Mouse (Mus musculus): ENCODE results near the gene Cilp. TPM values are rescaled to one million over a fixed set of nuclear protein-coding genes. Genes with fewer than 3 reads are reported as not detected.

Gene Cilp
- polyA plus RNA-seq, 1 experiment from 2014 or later = 9.7 TPM

- peak; percentile 99 for DNase-seq (ENCODE audit: low spot score)
- WGBS = under 1% methylated on average over 44 of the region's 71 CpGs
- peak; percentile 94 for ATAC-seq (ENCODE audit: low read depth)
- Histone ChIP-seq H3K27me3 (replicated peaks; ENCODE audit: control insufficient read depth, insufficient read depth, low read length) (no peaks in the 10 kb centered on the region), H3K9me3 (ENCODE audit: control insufficient read depth, low read length) (no peaks in the 10 kb centered on the region), H3K27ac (replicated peaks; ENCODE audit: low read depth, low read length) (peak within 1 kb of the TSS; percentile 92), H3K9ac (ENCODE audit: low read depth, low read length) (peak within 1 kb of the TSS; percentile 97), H3K4me3 (ENCODE audit: low read depth, low read length) (peak within 1 kb of the TSS; percentile 97), H3K36me3 (ENCODE audit: control insufficient read depth, insufficient read depth, low read length) (peaks cover 8% of the 10 kb centered on the region; the same call in 1 of the 2 replicates), H3K4me1 (ENCODE audit: control insufficient read depth, insufficient read depth, low read length) (peaks cover 12% of the 10 kb centered on the region), H3K4me2 (ENCODE audit: low read depth, low read length) (peak within 1 kb of the TSS; percentile 82)
Observed at GRCm38 (mm10) chr9:65293973-65294715, 29.2 kb downstream of the Cilp start, which contains the start of gene Clpx. TSS of gene Clpx (plus strand) at chr9:65294260.

- peak overlapping the region; percentile 97 for H3K4me3 ChIP-seq (ENCODE audit: low read depth, low read length)
- no peak for ATAC-seq (ENCODE audit: low read depth)
- peak; percentile 55 for DNase-seq (ENCODE audit: low spot score)
- H3K27ac ChIP-seq (replicated peaks; ENCODE audit: low read depth, low read length) = peak overlapping the region; percentile 87
- H3K27me3 ChIP-seq (replicated peaks; ENCODE audit: control insufficient read depth, insufficient read depth, low read length) = no peaks in the 10 kb centered on the region
- H3K4me2 ChIP-seq (ENCODE audit: low read depth, low read length) = peak overlapping the region; percentile 82
- H3K36me3 ChIP-seq (ENCODE audit: control insufficient read depth, insufficient read depth, low read length) = peaks cover 12% of the 10 kb centered on the region; the same call in 1 of the 2 replicates
- H3K4me1 ChIP-seq (ENCODE audit: control insufficient read depth, insufficient read depth, low read length) = peaks cover 12% of the 10 kb centered on the region
- no peaks in the 10 kb centered on the region for H3K9me3 ChIP-seq (ENCODE audit: control insufficient read depth, low read length)
- peak overlapping the region; percentile 97 for H3K9ac ChIP-seq (ENCODE audit: low read depth, low read length)
- 2% methylated on average over 28 of the region's 28 CpGs for WGBS
Observed at GRCm38 (mm10) chr9:65294716-65295378, 29.9 kb downstream of the Cilp start.

GRCm38 (mm10) chr9:65297056-65297455 is 32.1 kb downstream of the Cilp start:
- H3K4me3 ChIP-seq (ENCODE audit: low read depth, low read length) = no peak overlapping the region
- ATAC-seq (ENCODE audit: low read depth) (no peak), DNase-seq (ENCODE audit: low spot score) (no peak)
- H3K9me3 ChIP-seq (ENCODE audit: control insufficient read depth, low read length) = no peaks in the 10 kb centered on the region
- no peak overlapping the region for H3K27ac ChIP-seq (replicated peaks; ENCODE audit: low read depth, low read length)
- WGBS = 98% methylated on average over 2 of the region's 2 CpGs
- H3K36me3 ChIP-seq (ENCODE audit: control insufficient read depth, insufficient read depth, low read length) = peaks cover 33% of the 10 kb centered on the region
- H3K4me2 ChIP-seq (ENCODE audit: low read depth, low read length) = no peak overlapping the region
- H3K27me3 ChIP-seq (replicated peaks; ENCODE audit: control insufficient read depth, insufficient read depth, low read length) = no peaks in the 10 kb centered on the region
- peaks cover 12% of the 10 kb centered on the region for H3K4me1 ChIP-seq (ENCODE audit: control insufficient read depth, insufficient read depth, low read length)
- no peak overlapping the region for H3K9ac ChIP-seq (ENCODE audit: low read depth, low read length)

GRCm38 (mm10) chr9:65298761-65299160 is 33.8 kb downstream of the Cilp start:
- DNase-seq (ENCODE audit: low spot score) = no peak
- WGBS = 83% methylated on average over 3 of the region's 3 CpGs
- no peak for ATAC-seq (ENCODE audit: low read depth)
- Histone ChIP-seq H3K36me3 (ENCODE audit: control insufficient read depth, insufficient read depth, low read length) (peaks cover 50% of the 10 kb centered on the region), H3K27ac (replicated peaks; ENCODE audit: low read depth, low read length) (no peak overlapping the region), H3K4me2 (ENCODE audit: low read depth, low read length) (no peak overlapping the region), H3K27me3 (replicated peaks; ENCODE audit: control insufficient read depth, insufficient read depth, low read length) (no peaks in the 10 kb centered on the region), H3K4me3 (ENCODE audit: low read depth, low read length) (no peak overlapping the region), H3K4me1 (ENCODE audit: control insufficient read depth, insufficient read depth, low read length) (peaks cover 8% of the 10 kb centered on the region), H3K9ac (ENCODE audit: low read depth, low read length) (no peak overlapping the region), H3K9me3 (ENCODE audit: control insufficient read depth, low read length) (no peaks in the 10 kb centered on the region)

- Histone ChIP-seq H3K27ac (replicated peaks; ENCODE audit: low read depth, low read length) (no peak overlapping the region), H3K4me3 (ENCODE audit: low read depth, low read length) (no peak overlapping the region), H3K27me3 (replicated peaks; ENCODE audit: control insufficient read depth, insufficient read depth, low read length) (no peaks in the 10 kb centered on the region), H3K4me1 (ENCODE audit: control insufficient read depth, insufficient read depth, low read length) (peaks cover 8% of the 10 kb centered on the region), H3K4me2 (ENCODE audit: low read depth, low read length) (no peak overlapping the region), H3K9me3 (ENCODE audit: control insufficient read depth, low read length) (no peaks in the 10 kb centered on the region), H3K9ac (ENCODE audit: low read depth, low read length) (no peak overlapping the region), H3K36me3 (ENCODE audit: control insufficient read depth, insufficient read depth, low read length) (peaks cover 58% of the 10 kb centered on the region)
- DNase-seq (ENCODE audit: low spot score) (no peak), ATAC-seq (ENCODE audit: low read depth) (no peak)
- WGBS = 94% methylated on average over 7 of the region's 7 CpGs
Observed at GRCm38 (mm10) chr9:65299650-65300049, 34.7 kb downstream of the Cilp start.

- H3K4me2 ChIP-seq (ENCODE audit: low read depth, low read length) = no peak overlapping the region
- H3K9ac ChIP-seq (ENCODE audit: low read depth, low read length) = no peak overlapping the region
- no peaks in the 10 kb centered on the region for H3K4me1 ChIP-seq (ENCODE audit: control insufficient read depth, insufficient read depth, low read length)
- ATAC-seq (ENCODE audit: low read depth) = no peak
- no peaks in the 10 kb centered on the region for H3K27me3 ChIP-seq (replicated peaks; ENCODE audit: control insufficient read depth, insufficient read depth, low read length)
- H3K9me3 ChIP-seq (ENCODE audit: control insufficient read depth, low read length) = no peaks in the 10 kb centered on the region
- no peak overlapping the region for H3K27ac ChIP-seq (replicated peaks; ENCODE audit: low read depth, low read length)
- DNase-seq (ENCODE audit: low spot score) = no peak
- H3K36me3 ChIP-seq (ENCODE audit: control insufficient read depth, insufficient read depth, low read length) = peaks cover 80% of the 10 kb centered on the region
- WGBS = 92% methylated on average over 4 of the region's 4 CpGs
- no peak overlapping the region for H3K4me3 ChIP-seq (ENCODE audit: low read depth, low read length)
Observed at GRCm38 (mm10) chr9:65302327-65302983, 37.5 kb downstream of the Cilp start.

GRCm38 (mm10) chr9:65303586-65303985 is 38.6 kb downstream of the Cilp start:
- Histone ChIP-seq H3K27me3 (replicated peaks; ENCODE audit: control insufficient read depth, insufficient read depth, low read length) (no peaks in the 10 kb centered on the region), H3K36me3 (ENCODE audit: control insufficient read depth, insufficient read depth, low read length) (peaks cover 84% of the 10 kb centered on the region), H3K4me3 (ENCODE audit: low read depth, low read length) (no peak overlapping the region), H3K27ac (replicated peaks; ENCODE audit: low read depth, low read length) (no peak overlapping the region), H3K4me2 (ENCODE audit: low read depth, low read length) (no peak overlapping the region), H3K9ac (ENCODE audit: low read depth, low read length) (no peak overlapping the region), H3K4me1 (ENCODE audit: control insufficient read depth, insufficient read depth, low read length) (no peaks in the 10 kb centered on the region), H3K9me3 (ENCODE audit: control insufficient read depth, low read length) (no peaks in the 10 kb centered on the region)
- 99% methylated on average over 4 of the region's 4 CpGs for WGBS
- no peak for DNase-seq (ENCODE audit: low spot score)
- ATAC-seq (ENCODE audit: low read depth) = no peak

- Histone ChIP-seq H3K27ac (replicated peaks; ENCODE audit: low read depth, low read length) (no peak overlapping the region), H3K4me3 (ENCODE audit: low read depth, low read length) (no peak overlapping the region), H3K36me3 (ENCODE audit: control insufficient read depth, insufficient read depth, low read length) (peaks cover 89% of the 10 kb centered on the region), H3K9me3 (ENCODE audit: control insufficient read depth, low read length) (no peaks in the 10 kb centered on the region), H3K27me3 (replicated peaks; ENCODE audit: control insufficient read depth, insufficient read depth, low read length) (no peaks in the 10 kb centered on the region), H3K4me2 (ENCODE audit: low read depth, low read length) (no peak overlapping the region), H3K9ac (ENCODE audit: low read depth, low read length) (no peak overlapping the region), H3K4me1 (ENCODE audit: control insufficient read depth, insufficient read depth, low read length) (no peaks in the 10 kb centered on the region)
- ATAC-seq (ENCODE audit: low read depth) (no peak), DNase-seq (ENCODE audit: low spot score) (no peak)
- 74% methylated on average over 4 of the region's 4 CpGs for WGBS
Observed at GRCm38 (mm10) chr9:65304300-65304699, 39.3 kb downstream of the Cilp start.
